Mouse (Mus musculus): ENCODE data around the gene Tpcn1. TPM values are rescaled to one million over a fixed set of nuclear protein-coding genes. Genes with fewer than 3 reads are reported as not detected.

Gene Tpcn1
- total RNA-seq, 4 experiments from 2014 or later, result 32.5 to 41.9 (median 34.2) TPM

DNA sequence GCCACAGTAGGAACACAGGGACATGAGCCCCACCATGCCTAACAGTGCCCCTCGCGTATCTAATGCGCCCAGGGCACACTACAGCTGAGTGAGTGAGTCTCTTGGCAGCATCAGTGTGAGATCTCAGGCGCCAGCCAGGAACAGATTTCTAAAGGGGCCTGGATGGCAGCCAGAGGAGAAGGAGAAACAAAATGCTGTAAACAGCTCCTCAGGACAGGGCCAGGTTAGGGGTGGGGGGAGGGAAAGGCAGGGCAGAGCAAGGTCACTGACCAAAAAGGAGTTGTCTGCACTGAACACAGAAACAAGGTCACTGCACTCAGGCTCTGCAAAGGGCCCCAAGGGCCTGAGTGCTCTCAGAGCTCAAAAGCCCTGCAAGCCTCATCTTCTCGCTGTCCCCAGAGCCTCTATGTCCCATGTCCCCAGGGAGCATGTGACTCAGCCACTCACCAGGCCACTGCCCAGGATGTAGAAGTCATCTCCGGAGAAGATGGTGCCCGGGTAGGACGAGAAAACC is 97.7 kb downstream of the Tpcn1 start:
- no peak for DNase-seq (ENCODE audit: low spot score in 2 of 2)

DNA sequence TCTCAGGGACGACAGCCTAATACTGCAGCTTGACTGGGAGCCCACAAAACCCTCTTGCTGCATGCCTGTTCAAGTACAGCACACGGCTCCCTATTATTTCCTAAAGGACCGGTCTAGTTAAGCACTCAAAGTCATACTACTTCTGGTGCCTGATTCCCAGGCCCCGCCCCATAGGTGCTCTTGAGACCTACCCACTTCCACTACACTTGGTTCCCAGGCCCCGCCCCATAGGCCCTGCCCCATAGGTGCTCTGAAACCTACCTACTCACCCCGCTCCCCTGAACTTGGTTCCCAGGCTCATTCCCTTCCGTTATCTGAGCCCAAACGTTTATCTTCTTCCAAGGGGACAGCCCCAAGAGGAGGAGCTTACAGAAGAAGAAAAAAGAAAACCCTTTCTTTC is 100.6 kb downstream of the Tpcn1 start:
- no peak for DNase-seq (ENCODE audit: low spot score in 2 of 2)

Other genes starting within 250 kb of the Tpcn1 start
- under 1 TPM; 0.16 to 0.46 (median 0.34) TPM for gene Lhx5, start 157.0 kb downstream of the Tpcn1 start, total RNA-seq (2022)
- gene Sdsl, start 115.9 kb downstream of the Tpcn1 start, total RNA-seq (2022), result 1 to 10 TPM; 4.2 to 7.8 (median 6.2) TPM
- 1 to 10 TPM in 1 of 4 experiments, under 1 TPM in 2, not detected in 1; 0.61 to 2.0 (median 1.00) TPM for gene Sds, start 112.1 kb downstream of the Tpcn1 start, total RNA-seq (2022)
- 10 to 100 TPM; 59.8 to 67.4 (median 64.8) TPM for gene Plbd2, start 85.0 kb downstream of the Tpcn1 start, total RNA-seq (2022)
- 1 to 10 TPM; 5.0 to 8.6 (median 6.3) TPM for gene Slc8b1, start 77.5 kb downstream of the Tpcn1 start, total RNA-seq (2022)
- 1 to 10 TPM in 3 of 4 experiments, under 1 TPM in 1; 0.78 to 1.3 (median 1.3) TPM for gene Iqcd, start 343 bp upstream of the Tpcn1 start, total RNA-seq (2022)
- 10 to 100 TPM; 25.1 to 30.2 (median 28.8) TPM for gene Rita1, start 23.9 kb upstream of the Tpcn1 start, total RNA-seq (2022)
- gene Ddx54, start 24.1 kb upstream of the Tpcn1 start, total RNA-seq (2022), result 10 to 100 TPM; 32.4 to 36.9 (median 35.7) TPM
- gene Cfap73, start 45.6 kb upstream of the Tpcn1 start, total RNA-seq (2022), result under 1 TPM in 2 of 4 experiments, not detected in 2; 0.55 to 0.58 TPM
- gene Rasal1, start 60.1 kb upstream of the Tpcn1 start, total RNA-seq (2022), result 10 to 100 TPM; 68.8 to 89.5 (median 83.1) TPM
- 10 to 100 TPM; 64.7 to 71.7 (median 69.7) TPM for gene Dtx1, start 123.3 kb upstream of the Tpcn1 start, total RNA-seq (2022)
- under 1 TPM in 2 of 4 experiments, not detected in 2; 0.21 to 0.27 TPM for gene Oas2, start 161.2 kb upstream of the Tpcn1 start, total RNA-seq (2022)
- not detected for gene Oas3, start 189.0 kb upstream of the Tpcn1 start, total RNA-seq (2022)
- gene Oas1e, start 206.9 kb upstream of the Tpcn1 start, total RNA-seq (2022), result not detected
- 1 to 10 TPM in 3 of 4 experiments, under 1 TPM in 1; 0.46 to 1.9 (median 1.5) TPM for gene Oas1c, start 223.8 kb upstream of the Tpcn1 start, total RNA-seq (2022)